Mouse (Mus musculus): ENCODE data around the gene Tmem234.

- TF ChIP-seq TAL1 (IDR thresholded peaks at IDR 0.05; ENCODE audit: low read length) = no peak
- no peak for TF ChIP-seq GATA1 (IDR thresholded peaks at IDR 0.05; ENCODE audit: low read length)
Observed at GRCm38 (mm10) chr4:129640101-129640637, 39.7 kb downstream of the Tmem234 start.
